Mouse (Mus musculus) thymus, adult 2 months (tissue): ENCODE results near the gene St6galnac3.

Source experiments
- CTCF ChIP-seq: fragments of 200-500 bp; IDR thresholded peaks from 2 replicates; pipeline ENCODE4 v1.5.1; 2012; ENCODE audit warnings: mild to moderate bottlenecking, control low read depth, low read length, moderate library complexity, borderline replicate concordance; ENCODE audit not compliant: control insufficient read depth, poor library complexity, insufficient read depth; ENCODE audit errors: extremely low read depth
- POLR2A ChIP-seq: fragments of 200-500 bp; IDR thresholded peaks from 2 replicates; pipeline ENCODE4 v1.6.1; 2012; ENCODE audit warnings: mild to moderate bottlenecking, low read length, control low read depth, moderate library complexity; ENCODE audit not compliant: control insufficient read depth, poor library complexity, insufficient read depth; ENCODE audit errors: extremely low read depth

- no peak for TF ChIP-seq CTCF
- TF ChIP-seq POLR2A, result no peak
Observed at GRCm38 (mm10) chr3:153692206-153692813, 32.7 kb downstream of the St6galnac3 start.
